Mouse (Mus musculus) lung, postnatal 0 days (tissue): ENCODE data around the gene Cd163. TPM values are rescaled to one million over a fixed set of nuclear protein-coding genes. Genes with fewer than 3 reads are reported as not detected.
"Not testable (repeated sequence)": the region's sequence is repeated elsewhere in the genome, so short reads cannot be mapped to it uniquely, and the experiment has no call there.

Experiments
- ATAC-seq: fragments of 200-750 bp; cut with Nextera tagmentation; 2 replicates; pipeline ENCODE4 v1.8.0; 2017; ENCODE audit warnings: moderate library complexity
- DNase-seq: peaks from one replicate; pipeline ENCODE4 v3.0.0-alpha.2; 2016; ENCODE audit warnings: low spot score
- H3K27ac ChIP-seq: fragments of 300-500 bp; sonication (generic); 2 replicates; pipeline ENCODE4 v1.5.1; 2014; ENCODE audit warnings: antibody characterized with exemption, mild to moderate bottlenecking, low read length, mixed read lengths
- H3K27me3 ChIP-seq: fragments of 300-500 bp; sonication (generic); replicated peaks from 2 replicates; pipeline ENCODE4 v1.6.1; 2014; ENCODE audit warnings: low read length, mixed read lengths; ENCODE audit not compliant: insufficient read depth
- H3K36me3 ChIP-seq: fragments of 300-500 bp; sonication (generic); 2 replicates; pipeline ENCODE4 v1.6.1; 2014; ENCODE audit warnings: low read length, mixed read lengths; ENCODE audit not compliant: insufficient read depth
- H3K4me1 ChIP-seq: fragments of 300-500 bp; sonication (generic); 2 replicates; pipeline ENCODE4 v1.6.1; 2014; ENCODE audit warnings: antibody characterized with exemption, low read depth, low read length, mixed read lengths; ENCODE audit not compliant: insufficient read depth
- H3K4me2 ChIP-seq: fragments of 300-500 bp; sonication (generic); replicated peaks from 2 replicates; pipeline ENCODE4 v1.6.1; 2014; ENCODE audit warnings: low read depth, mild to moderate bottlenecking, low read length, moderate library complexity, mixed read lengths
- H3K4me3 ChIP-seq: fragments of 300-500 bp; sonication (generic); 2 replicates; pipeline ENCODE4 v1.5.1; 2014; ENCODE audit warnings: low read depth, low read length
- H3K9ac ChIP-seq: fragments of 300-500 bp; sonication (generic); replicated peaks from 2 replicates; pipeline ENCODE4 v1.6.1; 2014; ENCODE audit warnings: low read depth, mild to moderate bottlenecking
- H3K9me3 ChIP-seq: fragments of 300-500 bp; sonication (generic); 2 replicates; pipeline ENCODE4 v1.6.1; 2016; ENCODE audit warnings: low read length, mixed read lengths
- CTCF ChIP-seq: IDR thresholded peaks from 2 replicates; pipeline ENCODE4 v1.5.1; 2016; ENCODE audit warnings: antibody characterized with exemption, mild to moderate bottlenecking
- EP300 ChIP-seq: IDR thresholded peaks from 2 replicates; pipeline ENCODE4 v1.6.1; 2016; ENCODE audit warnings: antibody characterized with exemption, mild to moderate bottlenecking, control low read depth
- WGBS: fragments of 180-500 bp; shearing (Covaris S2); extraction: QIAGEN DNeasy Blood & Tissue Kit; methylation state at CpG from one replicate; pipeline ENCODE4 v1.1.7; 2014; 5-methylcytosine and 5-hydroxymethylcytosine counted together
- polyA plus RNA-seq: library from polyadenylated mRNA; unstranded; fragments of >200 nt; fragmentation: Nextera tagmentation; extraction: Ambion mirVana; gene quantifications from 2 replicates; pipeline ENCODE4 v1.2.1, GENCODE M21; 2015

The Cd163 gene
- polyA plus RNA-seq, 1 experiment from 2014 or later, result 0.78 TPM

DNA sequence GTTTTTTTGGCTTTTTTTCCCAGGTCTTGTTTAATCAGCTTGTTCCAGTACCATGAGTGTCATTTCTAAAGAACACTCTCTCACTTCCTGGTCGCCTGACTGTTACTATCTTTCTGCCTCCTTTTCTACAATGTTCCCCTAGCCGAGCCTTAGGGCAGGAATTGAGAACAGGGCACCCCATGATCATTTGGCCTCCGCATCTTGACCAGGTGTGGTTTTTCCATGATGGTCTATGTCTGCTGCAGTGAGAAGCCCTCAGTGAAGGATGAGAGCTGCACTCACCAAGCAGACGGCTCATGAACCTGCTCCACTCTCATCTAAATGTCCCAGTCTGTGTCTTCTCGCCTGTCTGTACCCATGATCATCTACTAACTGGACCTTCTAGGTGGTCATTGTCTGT, 26.2 kb upstream of the Cd163 start:
- Histone ChIP-seq H3K4me2 (no peak overlapping the region), H3K27ac (no peak overlapping the region), H3K9ac (no peak overlapping the region), H3K27me3 (no peaks in the 10 kb centered on the region), H3K4me3 (no peak overlapping the region), H3K9me3 (no peaks in the 10 kb centered on the region), H3K36me3 (no peaks in the 10 kb centered on the region), H3K4me1 (no peaks in the 10 kb centered on the region)
- TF ChIP-seq EP300 (no peak), CTCF (no peak)
- no peak for ATAC-seq
- WGBS, result 67% methylated on average over 5 of the region's 5 CpGs
- no peak for DNase-seq

DNA sequence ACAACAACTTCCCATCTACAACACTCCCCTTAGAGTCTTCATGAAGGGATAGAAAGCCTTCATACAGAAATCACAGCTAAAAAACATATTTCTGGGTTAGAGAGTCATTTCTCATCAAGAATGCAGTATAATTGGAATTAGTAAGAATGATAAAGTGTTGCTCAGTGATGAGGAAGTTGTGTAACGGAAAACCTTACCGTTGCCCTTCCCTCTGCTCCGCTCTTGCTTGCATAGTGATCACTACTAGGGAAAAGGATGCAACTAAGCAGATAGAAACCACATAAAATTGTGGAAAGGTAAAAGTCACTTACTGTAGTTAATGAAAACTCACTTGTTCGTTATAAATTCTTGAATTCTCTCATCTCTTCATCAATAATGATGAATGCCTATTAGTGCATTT, 21.7 kb upstream of the Cd163 start:
- Histone ChIP-seq H3K27ac (no peak overlapping the region), H3K9ac (no peak overlapping the region), H3K36me3 (no peaks in the 10 kb centered on the region), H3K4me1 (no peaks in the 10 kb centered on the region), H3K27me3 (no peaks in the 10 kb centered on the region), H3K4me2 (no peak overlapping the region), H3K4me3 (no peak overlapping the region), H3K9me3 (no peaks in the 10 kb centered on the region)
- DNase-seq (no peak), ATAC-seq (no peak)
- 86% methylated on average over 4 of the region's 4 CpGs for WGBS
- TF ChIP-seq CTCF (no peak), EP300 (no peak)

DNA sequence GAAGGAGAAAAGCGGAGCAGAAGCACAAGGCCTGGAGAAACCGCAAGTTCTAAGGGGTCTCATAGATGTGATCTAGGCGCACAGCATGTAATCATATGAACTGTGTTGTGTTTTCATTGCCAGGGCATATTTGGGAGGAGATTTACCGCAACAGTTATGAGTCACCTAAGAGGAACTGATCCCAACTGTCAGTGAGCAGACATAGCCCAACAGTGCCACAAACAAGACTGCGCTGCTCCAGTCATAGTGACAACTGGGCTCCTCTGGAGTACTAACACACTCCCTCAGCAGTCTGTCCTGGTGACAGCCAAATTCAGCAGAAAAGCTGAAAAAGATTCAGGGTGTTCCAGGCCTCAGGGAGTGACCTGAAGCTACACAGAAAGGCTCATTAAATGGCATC, 7.1 kb upstream of the Cd163 start:
- H3K4me2 ChIP-seq, H3K27ac ChIP-seq, H3K4me1 ChIP-seq, H3K27me3 ChIP-seq, DNase-seq, H3K9ac ChIP-seq, ATAC-seq, H3K4me3 ChIP-seq, H3K9me3 ChIP-seq, H3K36me3 ChIP-seq: not testable (repeated sequence)
- WGBS, result 95% methylated on average over 4 of the region's 5 CpGs

DNA sequence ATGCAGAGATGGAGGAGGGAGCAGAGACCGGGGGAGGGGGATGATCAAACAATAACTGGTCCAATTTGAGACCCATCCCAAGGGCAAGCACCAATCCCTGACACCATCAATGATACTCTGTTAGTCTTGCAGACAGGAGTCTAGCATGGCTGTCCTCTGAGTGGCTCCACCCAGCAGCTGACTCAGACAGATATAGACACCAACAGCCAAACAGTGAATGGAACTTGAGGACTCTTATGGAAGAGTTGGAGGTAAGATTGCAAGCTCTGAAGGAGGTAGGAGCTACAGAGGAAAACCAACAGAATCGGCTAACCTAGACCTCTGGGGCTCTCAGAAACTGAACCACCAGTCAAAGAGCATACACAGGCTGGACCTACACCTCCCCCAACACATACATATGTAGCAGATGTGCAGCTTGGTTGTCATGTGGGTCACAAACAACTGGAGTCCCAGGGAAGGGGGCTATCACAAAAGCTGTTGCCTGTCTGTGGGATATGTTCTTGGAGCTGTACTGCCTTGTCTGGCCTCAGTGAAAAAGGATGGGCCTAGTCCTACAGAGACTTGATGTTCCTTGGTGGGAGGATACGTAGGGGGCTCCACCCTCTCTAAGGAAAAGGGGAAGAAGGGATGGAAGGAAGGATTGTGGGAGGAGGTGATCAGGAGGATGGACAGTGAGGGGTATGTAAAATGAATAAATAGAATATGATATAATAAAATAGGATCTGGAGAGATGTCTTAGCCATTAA, 2.8 kb upstream of the Cd163 start:
- H3K9me3 ChIP-seq, result no peaks in the 10 kb centered on the region
- DNase-seq, result no peak
- H3K9ac ChIP-seq, result no peak overlapping the region
- 66% methylated on average over 3 of the region's 3 CpGs for WGBS
- H3K27ac ChIP-seq, result no peak overlapping the region
- ATAC-seq, result no peak
- no peaks in the 10 kb centered on the region for H3K36me3 ChIP-seq
- H3K4me3 ChIP-seq, result no peak overlapping the region
- no peaks in the 10 kb centered on the region for H3K4me1 ChIP-seq
- no peak for TF ChIP-seq EP300
- no peak for TF ChIP-seq CTCF
- H3K27me3 ChIP-seq, result no peaks in the 10 kb centered on the region
- H3K4me2 ChIP-seq, result no peak overlapping the region

DNA sequence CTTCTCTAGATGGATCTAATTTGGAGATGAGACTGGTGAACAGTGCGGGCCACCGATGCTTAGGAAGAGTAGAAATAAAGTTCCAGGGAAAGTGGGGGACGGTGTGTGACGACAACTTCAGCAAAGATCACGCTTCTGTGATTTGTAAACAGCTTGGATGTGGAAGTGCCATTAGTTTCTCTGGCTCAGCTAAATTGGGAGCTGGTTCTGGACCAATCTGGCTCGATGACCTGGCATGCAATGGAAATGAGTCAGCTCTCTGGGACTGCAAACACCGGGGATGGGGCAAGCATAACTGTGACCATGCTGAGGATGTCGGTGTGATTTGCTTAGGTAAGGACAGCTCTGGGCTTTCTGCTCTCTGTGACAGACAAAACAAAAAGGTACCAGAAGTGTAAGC, 4.5 kb downstream of the Cd163 start:
- no peaks in the 10 kb centered on the region for H3K9me3 ChIP-seq
- no peak overlapping the region for H3K27ac ChIP-seq
- H3K9ac ChIP-seq, result no peak overlapping the region
- H3K4me1 ChIP-seq, result no peaks in the 10 kb centered on the region
- no peaks in the 10 kb centered on the region for H3K36me3 ChIP-seq
- 84% methylated on average over 8 of the region's 8 CpGs for WGBS
- no peak for ATAC-seq
- no peak for DNase-seq
- no peak overlapping the region for H3K4me3 ChIP-seq
- no peak overlapping the region for H3K4me2 ChIP-seq
- TF ChIP-seq CTCF (no peak), EP300 (no peak)
- H3K27me3 ChIP-seq, result no peaks in the 10 kb centered on the region

DNA sequence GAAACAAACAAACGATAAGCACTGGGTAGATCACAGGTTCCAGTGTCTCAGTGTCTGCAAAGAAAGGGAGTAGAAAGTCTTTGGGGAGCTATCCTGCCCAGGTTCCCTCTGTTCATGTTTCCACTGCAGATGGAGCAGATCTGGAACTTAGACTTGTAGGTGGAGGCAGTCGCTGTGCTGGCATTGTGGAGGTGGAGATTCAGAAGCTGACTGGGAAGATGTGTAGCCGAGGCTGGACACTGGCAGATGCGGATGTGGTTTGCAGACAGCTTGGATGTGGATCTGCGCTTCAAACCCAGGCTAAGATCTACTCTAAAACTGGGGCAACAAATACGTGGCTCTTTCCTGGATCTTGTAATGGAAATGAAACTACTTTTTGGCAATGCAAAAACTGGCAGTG, 7.8 kb downstream of the Cd163 start:
- Histone ChIP-seq H3K9ac (no peak overlapping the region), H3K4me1 (no peaks in the 10 kb centered on the region), H3K36me3 (no peaks in the 10 kb centered on the region), H3K4me3 (no peak overlapping the region), H3K9me3 (no peaks in the 10 kb centered on the region), H3K27ac (no peak overlapping the region), H3K4me2 (no peak overlapping the region), H3K27me3 (no peaks in the 10 kb centered on the region)
- DNase-seq, result no peak
- no peak for ATAC-seq
- TF ChIP-seq EP300, result no peak
- TF ChIP-seq CTCF, result no peak
- WGBS, result 82% methylated on average over 6 of the region's 6 CpGs

DNA sequence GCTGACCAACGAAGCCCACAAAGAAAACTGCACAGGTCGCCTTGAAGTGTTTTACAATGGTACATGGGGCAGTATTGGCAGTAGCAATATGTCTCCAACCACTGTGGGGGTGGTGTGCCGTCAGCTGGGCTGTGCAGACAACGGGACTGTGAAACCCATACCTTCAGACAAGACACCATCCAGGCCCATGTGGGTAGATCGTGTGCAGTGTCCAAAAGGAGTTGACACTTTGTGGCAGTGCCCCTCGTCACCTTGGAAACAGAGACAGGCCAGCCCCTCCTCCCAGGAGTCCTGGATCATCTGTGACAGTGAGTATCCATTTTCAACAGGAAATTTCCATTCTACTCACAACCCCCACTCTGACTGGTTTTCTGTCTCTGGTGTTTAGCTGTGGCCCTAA, 15.9 kb downstream of the Cd163 start:
- no peak overlapping the region for H3K9ac ChIP-seq
- no peak overlapping the region for H3K27ac ChIP-seq
- H3K4me3 ChIP-seq, result no peak overlapping the region
- no peak for ATAC-seq
- 45% methylated on average over 6 of the region's 6 CpGs for WGBS
- TF ChIP-seq CTCF (no peak), EP300 (no peak)
- H3K4me2 ChIP-seq, result no peak overlapping the region
- H3K27me3 ChIP-seq, result no peaks in the 10 kb centered on the region
- DNase-seq, result no peak
- no peaks in the 10 kb centered on the region for H3K36me3 ChIP-seq
- no peaks in the 10 kb centered on the region for H3K9me3 ChIP-seq
- H3K4me1 ChIP-seq, result no peaks in the 10 kb centered on the region
